Mouse (Mus musculus) stomach, postnatal 0 days (tissue): ENCODE measurements around the gene Spint5. TPM values are rescaled to one million over a fixed set of nuclear protein-coding genes. Genes with fewer than 3 reads are reported as not detected.

ENCODE experiments used
- ATAC-seq: fragments of 200-750 bp; cut with Nextera tagmentation; 2 replicates; pipeline ENCODE4 v1.8.0; 2017; ENCODE audit not compliant: low FRiP score, low TSS enrichment
- DNase-seq: peaks from one replicate; pipeline ENCODE4 v3.0.0-alpha.2; 2016; ENCODE audit warnings: low spot score
- H3K27ac ChIP-seq: fragments of 300-500 bp; sonication (generic); replicated peaks from 2 replicates; pipeline ENCODE4 v1.5.1; 2014; ENCODE audit warnings: mild to moderate bottlenecking, control low read depth
- H3K27me3 ChIP-seq: fragments of 300-500 bp; sonication (generic); 2 replicates; pipeline ENCODE4 v1.6.1; 2014; ENCODE audit warnings: low read length; ENCODE audit not compliant: control insufficient read depth, insufficient read depth
- H3K36me3 ChIP-seq: fragments of 300-500 bp; sonication (generic); 2 replicates; pipeline ENCODE4 v1.6.1; 2014; ENCODE audit warnings: low read length, mixed read lengths; ENCODE audit not compliant: control insufficient read depth, insufficient read depth
- H3K4me1 ChIP-seq: fragments of 300-500 bp; sonication (generic); replicated peaks from 2 replicates; pipeline ENCODE4 v1.6.1; 2014; ENCODE audit warnings: antibody characterized with exemption; ENCODE audit not compliant: control insufficient read depth, insufficient read depth
- H3K4me2 ChIP-seq: fragments of 300-500 bp; sonication (generic); replicated peaks from 2 replicates; pipeline ENCODE4 v1.6.1; 2014; ENCODE audit warnings: low read depth, mild to moderate bottlenecking, control low read depth, moderate library complexity
- H3K4me3 ChIP-seq: fragments of 300-500 bp; sonication (generic); 2 replicates; pipeline ENCODE4 v1.5.1; 2014; ENCODE audit warnings: low read depth, low read length, control low read depth
- H3K9ac ChIP-seq: fragments of 300-500 bp; sonication (generic); 2 replicates; pipeline ENCODE4 v1.6.1; 2014; ENCODE audit warnings: mild to moderate bottlenecking, low read length, control low read depth, mixed read lengths
- H3K9me3 ChIP-seq: fragments of 300-500 bp; sonication (generic); 2 replicates; pipeline ENCODE4 v1.6.1; 2016; ENCODE audit warnings: low read length; ENCODE audit not compliant: control insufficient read depth
- CTCF ChIP-seq: IDR thresholded peaks from 2 replicates; pipeline ENCODE4 v1.5.1; 2016; ENCODE audit warnings: antibody characterized with exemption, low read depth, mild to moderate bottlenecking, moderate library complexity
- EP300 ChIP-seq: optimal IDR thresholded peaks from 2 replicates; pipeline ENCODE3; 2016; ENCODE audit warnings: antibody characterized with exemption
- whole genome bisulfite sequencing: fragments of 180-500 bp; shearing (Covaris S2); extraction: QIAGEN DNeasy Blood & Tissue Kit; methylation state at CpG from one replicate; pipeline ENCODE4 v1.1.7; 2014; 5-methylcytosine and 5-hydroxymethylcytosine counted together
- polyA plus RNA-seq: library from polyadenylated mRNA; unstranded; fragments of >200 nt; fragmentation: Nextera tagmentation; extraction: Ambion mirVana; gene quantifications from 2 replicates; pipeline ENCODE4 v1.2.1, GENCODE M21; 2015

The Spint5 gene
- polyA plus RNA-seq, 1 experiment from 2014 or later, result not detected

GRCm38 (mm10) chr2:164754105-164754504, 39.0 kb downstream of the Spint5 start:
- no peak overlapping the region for H3K4me3 ChIP-seq
- no peak overlapping the region for H3K4me2 ChIP-seq
- H3K27ac ChIP-seq, result no peak overlapping the region
- no peak for ATAC-seq
- H3K36me3 ChIP-seq, result peaks cover 40% of the 10 kb centered on the region
- no peak for DNase-seq
- TF ChIP-seq EP300 (no peak), CTCF (no peak)
- 72% methylated on average over 11 of the region's 11 CpGs for WGBS
- H3K27me3 ChIP-seq, result no peaks in the 10 kb centered on the region
- H3K4me1 ChIP-seq, result no peaks in the 10 kb centered on the region
- H3K9me3 ChIP-seq, result no peaks in the 10 kb centered on the region
- H3K9ac ChIP-seq, result no peak overlapping the region

GRCm38 (mm10) chr2:164754800-164755199, 39.7 kb downstream of the Spint5 start:
- H3K27ac ChIP-seq, result no peak overlapping the region
- ATAC-seq (no peak), DNase-seq (no peak)
- H3K4me3 ChIP-seq, result no peak overlapping the region
- no peaks in the 10 kb centered on the region for H3K9me3 ChIP-seq
- no peaks in the 10 kb centered on the region for H3K4me1 ChIP-seq
- H3K4me2 ChIP-seq, result no peak overlapping the region
- H3K27me3 ChIP-seq, result no peaks in the 10 kb centered on the region
- no peak overlapping the region for H3K9ac ChIP-seq
- no peak for TF ChIP-seq EP300
- TF ChIP-seq CTCF, result no peak
- WGBS, result 79% methylated on average over 2 of the region's 2 CpGs
- H3K36me3 ChIP-seq, result peaks cover 43% of the 10 kb centered on the region

GRCm38 (mm10) chr2:164757841-164758240, 42.7 kb downstream of the Spint5 start:
- H3K4me1 ChIP-seq, result no peaks in the 10 kb centered on the region
- no peak overlapping the region for H3K4me2 ChIP-seq
- no peak for DNase-seq
- H3K27me3 ChIP-seq, result no peaks in the 10 kb centered on the region
- H3K9ac ChIP-seq, result no peak overlapping the region
- H3K9me3 ChIP-seq, result no peaks in the 10 kb centered on the region
- H3K36me3 ChIP-seq, result peaks cover 49% of the 10 kb centered on the region
- WGBS, result 96% methylated on average over 11 of the region's 11 CpGs
- no peak overlapping the region for H3K27ac ChIP-seq
- no peak for ATAC-seq
- TF ChIP-seq EP300 (no peak), CTCF (no peak)
- H3K4me3 ChIP-seq, result no peak overlapping the region

GRCm38 (mm10) chr2:164758692-164759091, 43.6 kb downstream of the Spint5 start:
- ATAC-seq (no peak), DNase-seq (no peak)
- Histone ChIP-seq H3K4me2 (no peak overlapping the region), H3K9me3 (no peaks in the 10 kb centered on the region), H3K27ac (no peak overlapping the region), H3K9ac (no peak overlapping the region), H3K4me3 (no peak overlapping the region), H3K36me3 (peaks cover 54% of the 10 kb centered on the region), H3K27me3 (no peaks in the 10 kb centered on the region), H3K4me1 (no peaks in the 10 kb centered on the region)
- 67% methylated on average over 1 of the region's 1 CpGs for WGBS
- TF ChIP-seq EP300 (no peak), CTCF (no peak)

GRCm38 (mm10) chr2:164760059-164760833, 45.1 kb downstream of the Spint5 start:
- no peak for ATAC-seq
- Histone ChIP-seq H3K36me3 (peaks cover 52% of the 10 kb centered on the region), H3K27me3 (no peaks in the 10 kb centered on the region), H3K9me3 (no peaks in the 10 kb centered on the region), H3K4me2 (no peak overlapping the region), H3K27ac (no peak overlapping the region), H3K9ac (no peak overlapping the region), H3K4me3 (no peak overlapping the region), H3K4me1 (no peaks in the 10 kb centered on the region)
- no peak for DNase-seq
- 82% methylated on average over 4 of the region's 4 CpGs for WGBS
- no peak for TF ChIP-seq CTCF
- no peak for TF ChIP-seq EP300

GRCm38 (mm10) chr2:164761502-164761901, 46.4 kb downstream of the Spint5 start:
- Histone ChIP-seq H3K4me1 (no peaks in the 10 kb centered on the region), H3K4me2 (no peak overlapping the region), H3K36me3 (peaks cover 52% of the 10 kb centered on the region), H3K27me3 (no peaks in the 10 kb centered on the region), H3K9me3 (no peaks in the 10 kb centered on the region), H3K27ac (no peak overlapping the region), H3K4me3 (no peak overlapping the region), H3K9ac (no peak overlapping the region)
- ATAC-seq (no peak), DNase-seq (no peak)
- WGBS, result 89% methylated on average over 2 of the region's 2 CpGs
- TF ChIP-seq CTCF (no peak), EP300 (no peak)
